Mouse (Mus musculus) ovary, adult 18-20 months (tissue): ENCODE measurements at regions not wholly inside any gene's neighbourhood (a gene's known extent, or its start where the extent isn't known, plus 50 kb on each side); places are given as distances from the start of the nearest gene placed in this dataset.

Experiments
- DNase-seq: peaks from one replicate; pipeline ENCODE4 v3.0.0; 2022; ENCODE audit warnings: low spot score, mixed read lengths

GRCm38 (mm10) chr6:31320141-31320830 lies 78.2 kb upstream of the Mkln1 start:
- DNase-seq: no peak

- no peak for DNase-seq
Measured at GRCm38 (mm10) chr6:31321066-31321846, 77.3 kb upstream of the Mkln1 start.

GRCm38 (mm10) chr6:31321902-31322301 lies 76.6 kb upstream of the Mkln1 start:
- no peak for DNase-seq

- DNase-seq: no peak
Measured at GRCm38 (mm10) chr6:31323228-31324190, 75.0 kb upstream of the Mkln1 start.

- DNase-seq: no peak
Measured at GRCm38 (mm10) chr6:31324717-31325116, 73.8 kb upstream of the Mkln1 start.

GRCm38 (mm10) chr6:31325621-31326020 lies 72.9 kb upstream of the Mkln1 start:
- no peak for DNase-seq

- DNase-seq: no peak
Measured at GRCm38 (mm10) chr6:31330327-31330726, 68.2 kb upstream of the Mkln1 start.

- no peak for DNase-seq
Measured at GRCm38 (mm10) chr6:31330868-31331267, 67.7 kb upstream of the Mkln1 start.

GRCm38 (mm10) chr6:31332254-31332653 lies 66.3 kb upstream of the Mkln1 start:
- DNase-seq: no peak

GRCm38 (mm10) chr6:31332714-31333113 lies 65.8 kb upstream of the Mkln1 start:
- DNase-seq: no peak

GRCm38 (mm10) chr6:31333228-31333922 lies 65.2 kb upstream of the Mkln1 start:
- no peak for DNase-seq

GRCm38 (mm10) chr6:31334086-31334485 lies 64.4 kb upstream of the Mkln1 start:
- DNase-seq: no peak

GRCm38 (mm10) chr6:31339122-31339947 lies 59.2 kb upstream of the Mkln1 start:
- no peak for DNase-seq

GRCm38 (mm10) chr6:31339948-31340250 lies 58.6 kb upstream of the Mkln1 start:
- no peak for DNase-seq

- DNase-seq: no peak
Measured at GRCm38 (mm10) chr6:31345366-31346084, 53.0 kb upstream of the Mkln1 start.

GRCm38 (mm10) chr6:31348333-31348732 lies 50.2 kb upstream of the Mkln1 start:
- DNase-seq: no peak
